Mouse (Mus musculus) right cerebral cortex, adult 18-20 months (tissue): ENCODE measurements around the gene E030018B13Rik.

Source experiments
- DNase-seq: peaks from one replicate; pipeline ENCODE4 v3.0.0; 2022; ENCODE audit warnings: mixed read lengths

E030018B13Rik gene

DNA sequence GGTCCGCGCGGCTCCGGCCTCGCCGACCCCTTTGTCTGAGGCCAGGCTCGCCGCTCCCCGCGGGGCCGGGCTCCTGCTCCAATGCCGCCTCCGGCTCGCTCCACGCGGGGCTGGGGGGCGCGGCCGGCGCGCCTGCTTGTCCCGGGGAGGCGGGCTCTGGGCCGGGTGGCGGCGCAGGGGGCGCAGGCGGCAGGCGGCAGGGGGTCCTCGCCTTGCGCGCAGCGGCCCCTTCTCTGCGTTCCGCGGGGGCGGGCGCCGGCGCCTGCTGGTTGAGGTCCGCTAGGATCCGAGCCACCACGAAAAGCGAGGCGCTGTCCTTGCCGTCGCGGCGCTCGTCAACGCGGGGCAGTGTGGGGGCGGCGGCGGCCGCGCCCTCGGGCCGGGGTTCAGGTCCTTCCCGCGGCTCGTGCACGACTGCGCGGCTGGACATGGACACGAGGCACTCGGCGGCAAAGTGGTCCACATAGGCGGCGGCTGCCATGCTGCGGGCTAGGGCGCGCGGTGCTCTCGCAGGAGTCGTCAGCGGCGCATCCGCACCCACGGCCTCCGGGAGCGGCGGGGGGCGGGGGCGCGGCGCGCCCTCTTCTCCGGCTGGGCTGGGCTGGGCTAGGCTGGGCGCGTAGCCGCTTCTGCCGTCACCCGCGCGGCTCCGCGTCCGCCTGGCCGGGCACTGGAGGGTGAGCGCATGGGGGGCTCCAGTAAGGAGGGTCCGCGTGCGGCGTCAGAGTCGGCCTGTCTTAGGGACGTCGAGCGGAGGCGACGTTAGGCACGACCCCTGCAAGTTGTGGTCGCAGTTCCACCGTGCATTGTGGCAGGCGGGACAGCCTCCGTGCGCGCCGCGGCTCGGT lies 21.6 kb downstream of the E030018B13Rik start:
- DNase-seq: peak; percentile 42

DNA sequence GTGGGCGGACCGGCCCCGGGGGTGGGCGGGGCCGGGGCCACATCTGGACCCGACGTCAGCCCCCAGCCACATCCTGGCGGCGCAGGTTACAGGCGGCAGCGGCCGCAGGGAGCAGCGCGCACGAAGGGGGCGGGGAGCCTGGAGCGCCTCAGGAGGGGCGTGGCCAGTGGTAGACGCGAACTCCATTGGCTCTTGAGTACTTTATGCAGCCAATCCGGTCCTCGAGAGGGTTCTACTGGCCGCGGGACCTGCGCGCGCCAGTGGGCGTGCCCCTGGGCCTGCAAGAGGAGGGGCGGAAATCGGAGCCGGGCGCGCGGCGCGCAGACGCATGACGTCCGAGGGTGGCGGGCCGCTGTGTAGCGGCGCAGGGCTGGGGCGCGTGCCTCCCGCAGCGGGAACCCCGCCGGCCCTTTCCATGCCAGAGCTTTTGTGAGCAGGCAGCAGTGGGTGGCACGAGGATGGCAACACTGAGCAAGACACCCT lies 22.3 kb downstream of the E030018B13Rik start, which contains the start of gene Klf13:
TSS of gene Klf13 (minus strand) at position 2 of the 483 bp plus-strand sequence.
- peak; percentile 99 for DNase-seq

DNA sequence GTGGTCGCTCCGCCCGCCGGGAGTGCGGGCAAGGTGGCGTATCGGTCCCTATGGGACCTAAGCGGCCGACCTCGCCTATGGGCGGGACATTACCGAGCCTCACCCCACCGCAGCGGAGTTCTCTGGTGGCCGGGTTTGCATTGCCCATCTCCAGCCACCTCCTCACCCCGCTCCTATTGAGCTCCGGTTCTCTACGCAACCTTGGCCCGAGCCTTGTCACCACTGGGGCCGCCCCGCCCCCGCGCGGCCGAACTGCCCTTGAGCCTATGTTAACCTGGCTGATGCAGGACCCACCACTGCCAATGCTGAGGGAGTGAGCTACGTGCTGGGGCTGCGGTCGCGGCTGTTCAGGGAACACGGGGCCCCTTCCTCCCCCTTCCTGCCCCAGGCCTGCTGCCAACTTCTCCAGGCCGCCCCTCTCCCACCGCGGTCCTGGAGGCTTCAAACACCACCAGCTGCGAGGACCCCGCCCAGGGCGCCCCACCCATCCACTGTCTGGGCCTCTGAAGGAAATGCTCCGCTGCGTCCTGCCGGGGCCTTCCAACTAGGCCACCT lies 22.8 kb downstream of the E030018B13Rik start:
- DNase-seq: peak; percentile 52

DNA sequence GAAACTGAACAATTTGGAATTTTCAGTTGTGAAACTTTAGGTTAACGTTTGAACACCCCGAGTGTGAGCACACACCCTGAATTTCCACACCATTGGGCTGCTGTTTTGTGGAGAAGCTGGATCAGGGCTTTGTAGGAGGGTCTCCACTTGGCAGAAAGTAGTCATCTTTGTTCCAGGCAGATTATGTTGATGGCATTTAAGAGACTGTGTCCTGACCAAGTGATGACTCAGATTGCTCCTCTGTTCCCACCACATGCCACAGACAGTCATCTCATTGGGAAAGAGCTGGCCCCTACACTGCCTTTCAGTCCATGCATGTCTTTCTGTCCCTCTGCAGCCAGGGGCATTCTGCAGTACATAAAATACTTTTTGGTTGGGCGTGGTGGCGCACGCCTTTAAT lies 23.7 kb downstream of the E030018B13Rik start:
- no peak for DNase-seq

DNA sequence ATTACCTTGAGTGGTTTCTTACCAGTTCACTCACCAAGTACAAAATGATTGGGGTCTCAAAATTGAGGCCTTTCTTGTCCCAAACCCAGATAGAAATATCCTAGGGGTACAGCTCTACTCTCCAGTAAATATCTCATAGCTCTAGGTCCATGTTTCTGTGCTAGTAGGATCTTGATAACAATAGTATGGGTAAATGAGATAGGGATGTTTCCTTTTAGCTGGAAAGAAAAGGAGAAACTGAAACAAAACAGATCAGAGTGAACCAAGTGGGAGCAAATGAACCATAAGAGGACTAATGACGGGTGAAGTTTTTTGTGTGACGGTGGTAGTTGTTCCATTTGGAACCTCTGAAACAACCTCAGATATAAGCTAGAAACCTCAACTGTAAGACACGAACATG lies 24.4 kb downstream of the E030018B13Rik start:
- no peak for DNase-seq

DNA sequence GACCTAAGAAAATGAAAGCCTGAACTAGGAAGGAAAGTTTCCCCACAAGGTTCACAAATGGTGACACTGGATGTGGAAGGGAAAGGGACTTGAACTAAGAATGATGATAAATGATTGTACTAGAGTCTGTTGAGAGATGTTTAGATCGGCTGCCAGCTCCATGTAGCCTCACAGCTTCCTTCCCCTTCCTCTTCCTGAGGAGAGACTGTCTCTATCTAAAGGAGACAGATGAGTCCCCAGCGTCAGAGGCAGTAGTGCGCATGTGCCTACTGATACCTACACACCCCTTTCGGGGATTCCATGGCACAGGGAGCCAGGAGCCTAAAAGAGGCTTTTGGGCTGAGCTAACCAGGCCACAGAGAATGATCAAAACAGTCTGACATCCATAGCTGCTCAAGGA lies 24.8 kb downstream of the E030018B13Rik start:
- no peak for DNase-seq

DNA sequence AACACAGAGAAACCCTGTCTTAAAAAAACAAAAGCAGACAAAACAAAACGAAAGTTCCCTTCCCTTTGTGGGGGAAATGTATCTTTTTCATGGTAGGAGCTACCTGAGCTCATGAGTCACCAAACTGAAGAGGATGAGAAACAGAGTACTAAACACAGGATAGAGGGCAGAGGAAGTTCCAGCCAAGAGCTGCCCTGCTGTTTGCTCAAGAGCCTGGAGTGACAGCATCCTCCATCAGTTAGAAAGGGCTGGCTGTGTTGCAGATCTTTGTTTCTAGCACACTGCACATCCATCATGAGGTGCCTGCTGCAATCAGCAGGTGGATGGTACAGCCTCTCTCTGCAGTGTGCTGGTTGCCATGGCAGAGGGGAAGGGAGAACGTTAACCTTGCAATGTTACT lies 27.3 kb downstream of the E030018B13Rik start:
- no peak for DNase-seq

DNA sequence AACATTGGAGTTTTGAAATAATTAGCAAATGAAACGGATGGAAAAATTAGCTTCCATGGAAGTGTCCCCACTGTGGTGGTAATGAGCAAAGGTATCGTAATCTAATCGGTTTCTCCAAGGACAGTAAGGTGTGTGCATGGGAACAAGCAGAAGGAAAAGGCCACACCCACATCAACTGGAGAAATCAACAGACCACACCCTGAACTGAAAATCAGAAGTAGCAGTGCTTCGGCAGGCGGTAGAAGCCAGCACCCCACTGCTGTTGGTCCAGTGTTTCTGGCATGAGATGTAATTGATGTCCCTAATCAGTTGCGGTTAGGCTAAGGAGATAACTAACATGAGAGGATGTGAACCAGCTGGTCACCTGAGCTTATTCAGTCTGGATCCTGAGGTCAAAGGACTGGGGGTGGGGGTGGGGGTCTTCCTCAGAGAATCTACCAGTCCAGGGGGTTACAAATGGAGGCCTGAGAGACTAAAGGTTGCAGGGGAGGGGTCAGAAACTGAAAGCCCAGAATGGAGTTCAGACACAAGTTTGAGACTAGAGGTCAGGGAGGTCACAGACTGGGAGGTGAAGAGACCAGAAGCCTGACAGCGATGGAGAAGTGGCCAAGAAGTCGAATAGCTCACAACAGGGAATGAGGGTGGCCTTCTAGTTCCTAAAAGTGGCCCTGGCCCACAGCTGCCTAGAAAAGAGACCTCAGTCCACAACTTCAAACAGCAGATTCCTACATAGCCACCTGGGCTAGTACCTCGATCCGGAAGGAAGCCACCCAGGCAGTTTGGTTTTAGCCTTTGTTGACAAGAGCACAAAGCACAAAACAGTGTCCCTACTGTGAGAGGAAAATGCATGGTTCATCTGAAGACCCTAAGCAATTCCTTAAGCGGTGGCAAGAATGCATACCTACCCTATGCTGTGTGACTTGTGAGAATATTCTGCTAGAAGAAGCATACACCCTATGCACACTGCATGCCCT lies 31.1 kb downstream of the E030018B13Rik start:
- DNase-seq: no peak

DNA sequence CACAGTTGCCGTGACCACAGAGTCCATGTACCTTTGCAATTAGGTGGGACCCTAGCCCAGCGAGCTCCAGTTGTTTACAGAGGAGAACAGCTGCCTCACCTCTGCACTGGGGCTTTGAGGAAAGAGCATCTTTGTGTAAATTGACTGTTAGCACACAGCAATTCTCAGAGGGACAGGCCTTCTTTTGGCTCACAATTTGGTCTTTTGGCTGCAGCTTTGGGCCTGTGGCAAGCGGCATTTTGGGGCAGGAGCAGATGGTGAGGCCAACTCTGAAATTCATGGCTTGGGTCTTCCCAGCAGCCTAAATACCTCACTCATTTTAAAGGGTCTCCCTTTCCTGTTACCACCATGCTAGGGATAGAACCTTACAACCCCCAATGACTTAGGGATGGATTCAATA lies 32.5 kb downstream of the E030018B13Rik start:
- no peak for DNase-seq

DNA sequence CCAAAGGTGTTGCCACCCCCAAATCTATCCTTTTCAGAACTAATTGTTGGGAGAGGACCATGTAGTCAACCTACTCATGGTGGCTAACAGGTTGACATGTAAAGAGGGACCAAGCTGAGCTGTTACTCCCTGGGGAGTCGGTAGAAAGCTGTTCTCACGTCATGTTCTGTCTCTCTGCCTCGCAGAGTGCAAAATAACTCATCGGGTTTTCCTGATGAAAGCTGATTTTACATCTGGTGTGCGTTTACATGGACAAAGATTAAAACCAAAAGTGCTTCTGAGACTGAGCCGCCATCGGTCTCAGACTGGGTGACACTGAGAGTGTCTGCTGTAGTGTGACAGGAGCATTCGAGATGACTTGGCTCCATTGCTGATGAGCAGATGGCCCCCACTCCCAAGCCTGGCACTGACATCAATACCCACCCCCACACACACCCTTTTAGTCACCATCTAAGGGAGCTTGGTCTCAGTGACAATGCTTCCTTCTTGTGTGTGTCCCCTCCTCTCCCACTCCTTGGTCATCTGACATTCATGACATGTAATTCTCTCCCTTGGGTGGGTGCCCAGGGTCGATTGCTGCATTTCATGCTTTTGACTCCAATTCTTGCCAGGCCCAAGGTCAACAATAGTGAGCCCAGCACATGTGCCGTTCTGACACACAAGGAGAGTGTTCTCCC lies 34.4 kb downstream of the E030018B13Rik start:
- DNase-seq: peak; percentile 76

DNA sequence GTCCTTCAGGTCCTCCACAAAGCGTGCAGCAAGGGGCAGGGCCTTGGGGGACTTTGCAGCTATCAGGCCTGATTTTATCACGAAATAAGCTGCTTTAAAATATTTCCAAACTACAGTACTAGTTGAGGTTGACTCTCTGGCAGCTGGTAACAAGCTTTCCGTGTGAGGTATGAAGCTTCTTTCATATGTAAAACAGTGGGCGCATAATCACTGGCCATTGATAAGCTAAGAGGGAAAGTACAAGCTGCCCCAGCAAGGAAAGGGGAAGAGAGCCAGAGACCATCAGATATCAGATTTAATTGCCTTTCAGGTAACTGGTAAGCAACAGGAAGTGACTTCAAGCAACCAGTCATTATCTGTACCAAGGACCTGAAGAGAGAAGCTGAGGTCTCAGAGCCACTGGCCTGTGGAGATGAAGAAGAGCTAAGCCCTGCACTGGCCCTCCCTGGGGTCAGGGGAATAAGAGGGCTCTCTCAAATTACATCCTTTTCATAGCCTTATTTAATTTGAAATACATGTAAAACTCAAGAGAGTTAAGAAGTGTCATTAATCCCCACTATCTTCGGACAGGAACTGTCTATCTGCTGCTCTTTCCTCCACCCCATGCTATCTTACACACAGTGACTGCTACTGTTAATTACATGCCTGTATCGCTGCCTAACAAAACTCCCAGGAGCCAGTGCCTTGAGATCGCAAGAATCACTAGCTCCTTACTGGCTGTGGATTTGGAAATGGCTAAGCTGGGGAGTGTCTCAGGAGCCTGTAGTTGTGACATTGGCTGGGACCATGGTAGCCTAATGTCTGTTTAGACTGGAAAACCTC lies 35.6 kb downstream of the E030018B13Rik start:
- DNase-seq: no peak

DNA sequence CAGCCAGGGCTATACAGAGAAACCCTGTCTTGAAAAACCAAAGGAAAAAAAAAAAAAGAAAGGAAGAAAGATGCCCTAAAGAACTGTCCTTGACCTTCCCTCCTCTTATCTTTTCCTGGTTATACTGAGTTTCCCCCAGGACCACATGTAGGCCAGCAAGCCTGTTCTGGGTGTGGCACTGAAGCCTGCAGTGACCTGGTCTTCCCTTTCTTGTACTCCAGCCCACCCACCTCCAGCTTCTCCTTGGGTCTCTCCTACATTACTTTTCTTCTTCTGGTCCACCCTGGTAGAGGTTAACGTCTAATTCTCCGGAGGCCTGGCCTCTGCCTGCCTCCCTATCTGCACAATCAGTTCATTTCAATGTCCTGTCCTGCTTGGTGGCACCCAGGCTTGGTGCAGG lies 38.8 kb downstream of the E030018B13Rik start:
- no peak for DNase-seq

DNA sequence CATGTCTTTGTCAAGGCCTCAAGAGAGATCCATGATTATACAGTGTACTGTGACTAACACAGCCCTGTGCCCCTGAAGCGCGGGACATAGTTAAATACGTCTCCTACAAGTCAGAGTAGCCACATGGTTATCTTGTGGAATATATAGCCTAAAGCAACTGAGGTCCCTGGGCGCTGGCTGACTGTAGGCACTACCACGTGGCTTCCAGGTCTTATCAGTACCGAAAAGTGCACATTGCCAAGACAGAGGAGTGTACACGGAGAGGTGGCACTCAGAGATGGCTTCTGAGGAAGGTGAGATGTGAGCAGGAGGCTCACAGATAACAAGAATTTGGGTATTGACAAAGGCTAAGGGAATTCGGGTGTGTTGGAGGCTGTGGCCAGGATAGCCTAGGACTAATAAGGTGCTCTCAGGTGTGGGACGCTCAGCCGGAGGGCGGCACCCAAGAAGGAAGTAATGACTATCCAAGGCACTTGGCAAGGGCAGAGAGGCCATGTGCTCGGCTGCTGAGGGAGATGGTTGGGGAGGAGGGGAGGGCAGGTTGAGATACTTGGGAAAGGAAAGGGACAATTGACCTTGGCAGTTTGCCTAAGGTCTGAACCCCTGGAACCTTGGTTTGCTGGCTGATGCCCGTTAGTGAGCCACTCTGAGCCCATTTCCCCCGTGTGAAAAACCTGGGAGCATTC lies 39.6 kb downstream of the E030018B13Rik start:
- no peak for DNase-seq

DNA sequence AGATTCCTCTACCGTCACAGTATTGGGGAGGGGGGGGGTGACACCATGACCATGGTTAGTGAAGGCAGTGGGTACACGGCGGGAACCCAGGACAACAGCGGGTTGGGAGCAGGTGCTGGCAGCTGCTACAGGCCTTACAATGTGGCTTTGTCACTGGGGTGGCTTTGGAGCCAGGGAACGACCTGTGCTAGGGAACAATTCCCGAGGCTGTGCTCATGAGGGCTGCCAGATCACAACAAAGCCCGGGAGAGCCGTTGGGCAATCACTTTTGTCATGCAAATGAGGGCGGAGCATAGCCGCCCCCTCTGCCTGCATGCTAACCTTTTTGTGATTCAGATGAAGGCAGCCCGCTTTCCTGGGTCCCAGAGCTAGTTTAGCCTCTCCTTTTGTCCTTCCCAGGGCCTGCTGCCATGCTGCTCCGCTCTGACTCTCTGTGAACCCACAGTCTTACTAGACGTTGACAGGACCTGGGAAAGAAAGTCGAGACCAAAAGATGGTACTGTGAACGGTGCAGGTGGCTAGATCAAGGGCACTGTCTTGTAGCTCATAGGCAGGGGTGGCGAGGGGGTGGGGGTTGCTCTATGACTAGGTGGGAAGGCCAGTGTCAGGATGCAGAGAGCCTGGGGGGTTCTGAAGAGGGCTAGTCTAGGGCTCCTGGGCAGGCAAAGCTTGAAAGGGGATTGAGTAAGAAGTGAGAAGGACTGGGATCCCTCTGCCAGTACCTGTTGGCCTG lies 40.5 kb downstream of the E030018B13Rik start:
- DNase-seq: peak; percentile 87

DNA sequence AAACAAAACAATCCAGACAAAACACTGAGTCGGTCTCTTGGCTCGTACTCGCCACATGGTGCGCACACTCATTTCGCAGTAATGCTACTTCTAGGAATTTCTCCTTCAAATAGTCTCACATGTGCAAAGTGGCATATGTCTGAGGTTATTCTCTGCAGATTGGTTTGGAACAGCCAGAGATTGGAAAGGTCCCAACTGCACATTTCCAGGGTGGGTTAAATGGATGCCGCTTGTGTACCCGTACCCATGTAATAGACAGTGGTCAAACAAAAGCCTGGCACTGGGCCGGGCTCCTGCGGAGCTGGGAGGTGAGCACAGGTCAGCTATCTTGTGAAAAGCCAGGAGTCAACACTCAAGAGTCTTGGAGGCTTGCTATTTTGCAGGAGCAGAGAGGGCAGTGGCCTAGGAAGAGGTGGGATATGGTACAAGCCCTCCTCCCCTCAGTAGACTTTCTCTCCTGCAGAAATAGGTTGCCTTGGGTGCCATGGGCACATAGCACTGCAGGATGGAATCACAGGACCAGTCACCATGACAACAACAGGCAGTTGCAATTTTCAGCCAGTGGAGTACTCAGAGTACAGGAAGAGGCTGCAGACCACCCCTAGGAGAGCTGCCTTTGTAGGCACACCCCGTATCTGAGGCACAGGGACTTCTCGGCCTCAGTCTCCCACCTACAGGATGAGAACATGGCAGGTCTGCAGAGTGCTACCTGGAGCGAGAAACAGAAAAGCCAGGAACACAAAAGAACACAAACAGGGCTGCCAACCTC lies 41.4 kb downstream of the E030018B13Rik start:
- peak; percentile 54 for DNase-seq

DNA sequence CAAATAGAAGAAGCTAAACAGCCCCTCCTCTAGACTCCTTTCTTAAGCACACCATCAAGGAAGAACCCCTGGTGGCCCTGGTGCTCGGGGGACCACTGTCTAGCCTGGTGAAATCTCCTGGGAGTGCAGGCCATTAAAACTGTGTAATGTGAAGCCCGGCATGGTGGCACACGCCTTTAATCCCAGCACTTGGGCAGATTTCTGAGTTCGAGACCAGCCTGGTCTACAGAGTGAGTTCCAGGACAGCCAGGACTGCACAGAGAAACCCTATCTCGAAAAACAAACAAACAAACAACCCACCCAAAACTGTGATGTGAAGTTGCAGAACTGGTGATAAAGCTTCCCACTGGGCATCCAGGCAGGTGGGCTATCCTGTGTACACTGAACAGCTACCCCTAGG lies 47.0 kb downstream of the E030018B13Rik start:
- no peak for DNase-seq

DNA sequence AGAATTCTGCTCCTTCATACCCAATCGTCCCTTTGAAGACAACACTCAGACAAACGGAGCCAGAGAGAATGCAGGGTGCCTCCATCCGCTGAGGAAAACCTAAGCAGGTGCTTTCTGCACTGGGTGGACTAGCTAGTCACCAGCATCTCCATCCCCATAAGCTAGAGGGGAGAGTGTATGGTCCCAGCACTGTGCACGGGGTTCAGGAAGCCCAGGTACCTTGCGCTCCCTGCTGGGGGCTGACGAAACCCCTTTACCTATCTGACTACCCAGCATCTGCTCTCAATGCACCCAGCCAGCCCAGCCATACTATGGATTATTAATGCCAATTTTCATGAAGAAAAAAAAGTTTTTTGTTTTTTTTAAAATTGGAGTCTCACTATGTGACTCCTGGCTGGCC lies 47.5 kb downstream of the E030018B13Rik start:
- no peak for DNase-seq

DNA sequence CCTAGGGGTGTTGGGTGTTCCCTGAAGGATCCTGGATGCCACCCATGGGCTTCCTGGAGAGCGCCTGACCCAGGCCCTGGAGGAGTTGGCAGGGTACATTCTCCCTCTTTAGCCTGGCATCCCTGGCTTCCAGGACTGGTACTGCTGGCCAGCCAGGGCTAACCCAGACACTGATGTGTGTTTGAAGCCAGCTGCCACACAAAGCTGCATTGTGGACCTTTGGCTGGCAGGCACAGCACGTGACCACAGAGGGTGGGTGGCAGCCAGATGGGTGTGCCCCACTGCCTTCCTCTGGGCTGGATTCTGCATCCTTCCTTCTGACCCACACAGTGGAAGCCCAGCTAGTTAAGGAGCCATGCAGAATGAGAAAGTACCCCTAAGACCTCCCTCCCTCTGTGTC lies 48.5 kb downstream of the E030018B13Rik start:
- peak; percentile 84 for DNase-seq

DNA sequence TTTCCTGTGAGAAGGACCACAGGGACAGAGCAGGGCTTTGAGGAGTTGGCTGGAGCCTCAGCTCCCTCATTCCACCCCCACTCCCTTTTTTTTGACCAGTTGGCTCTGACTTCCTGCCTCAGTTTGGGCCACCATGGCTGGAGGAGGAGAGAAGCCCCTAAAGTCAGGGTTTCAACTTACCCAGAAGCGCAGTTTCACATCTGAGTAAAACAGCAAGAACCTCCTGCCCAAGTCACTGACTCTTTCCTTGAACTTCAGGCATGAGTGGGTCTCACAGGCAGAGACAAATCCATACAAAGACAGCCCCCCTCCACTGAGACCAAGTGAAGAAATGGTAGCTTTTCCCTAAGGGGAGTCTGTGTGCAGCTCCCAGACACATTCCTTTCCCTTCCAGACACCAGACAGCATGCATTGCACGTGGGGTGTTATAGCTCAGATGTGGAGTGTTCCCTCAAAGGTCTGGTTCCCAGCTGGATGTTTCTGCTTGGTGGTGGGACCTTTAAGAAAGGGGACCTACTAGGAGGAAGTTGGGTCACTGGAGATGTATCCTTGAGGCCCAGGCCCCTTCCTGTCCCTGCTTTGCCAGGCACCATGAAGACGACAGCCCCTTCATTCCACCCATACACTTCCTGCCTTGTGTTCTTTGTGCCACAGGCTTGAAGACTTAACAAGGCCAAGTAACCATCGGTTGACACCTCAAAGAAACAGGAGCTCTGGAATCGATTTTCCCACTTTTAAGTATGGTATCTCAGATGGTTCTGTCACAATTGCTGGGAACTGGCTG lies 49.2 kb downstream of the E030018B13Rik start:
- DNase-seq: no peak
